ENCODE assay signal across 20 mouse cellular contexts in genomic region chr3:41235610-41236009, GRCm38 (mm10).
DNase-seq lines count a peak whose midpoint lies in the region; ATAC-seq and TF ChIP-seq lines count a peak whose summit lies in the region.
"Had no signal": no experiment of that assay in that cellular context is flagged by ENCODE, and none has a peak within 500 bp of the region (broad histone marks: within the 10 kb centered on the region; RNA-seq: fewer than 3 reads in every experiment).

No protein-coding gene starts in this region.

- CTCF ChIA-PET in Patski (lab: Charles Lee), result interaction anchor here (1.0 to 1.7 kb wide), 4 partner anchors 9 to 40 kb away, joined by 3 to 5 read pairs (median 4); no protein-coding TSS in a partner anchor

- no peaks in the 10 kb centered on the region for H3K27me3 ChIP-seq in Patski
- H3K27me3 ChIP-seq: embryonic facial prominence, embryonic 13.5 days; forebrain, embryonic 13.5 days; heart, embryonic 13.5 days; hindbrain, embryonic 15.5 days had no signal

- peak; percentile 19 for DNase-seq in testis, postnatal 10 days (ENCODE audit: low spot score)
- DNase-seq in testis, postnatal 14 days (ENCODE audit: low spot score), result no peak
- DNase-seq in Patski (ENCODE audit: low read depth, low spot score), result no peak
- no peak for DNase-seq in gastrocnemius, postnatal 14 days
- no peak for DNase-seq in adrenal gland, adult 8-10 months
- DNase-seq: adrenal gland, adult 2 months; adrenal gland, postnatal 36 days; B cell, adult 2 months; cerebellum, adult 18-20 months; cerebellum, postnatal 10 days; forebrain, postnatal 0 days; kidney, adult 9 months had no signal

- ATAC-seq in Patski, result peak; percentile 92
- ATAC-seq in granulocyte monocyte progenitor cell, adult 5-6 weeks (replicated peaks; ENCODE audit: poor library complexity, severe bottlenecking), result peak; percentile 54
- ATAC-seq in inflammation-experienced regulatory T-cells, adult 6 months, result no peak
- ATAC-seq: CD4-positive, CD25-positive, alpha-beta regulatory T cell, adult 4 months; forebrain, embryonic 13.5 days; forebrain, postnatal 0 days; intestine, postnatal 0 days had no signal

- intact Hi-C loops in gastrocnemius, postnatal 14 days (cut with DNase I; ENCODE audit: low total_unique reads), result no loop called here

- no peak for TF ChIP-seq CTCF in Patski (IDR thresholded peaks at IDR 0.05)

- POLR2A ChIA-PET in Patski (lab: Charles Lee), result interaction anchor here (0.6 kb wide), 1 partner anchor 345 kb away, joined by 3 read pairs; no protein-coding TSS in a partner anchor

- in situ Hi-C loops in Patski (cut with MboI; ENCODE audit: low pct_unique_long_range_greater_than_20kb), result no loop called here
